13 mouse cellular contexts compared by ENCODE assay signal in genomic region chr7:25793679-25794078, GRCm38 (mm10). TPM values are rescaled to one million over a fixed set of nuclear protein-coding genes. Genes with fewer than 3 reads are reported as not detected.
DNase-seq lines count a peak whose midpoint lies in the region; ATAC-seq and TF ChIP-seq lines count a peak whose summit lies in the region.
"Had no signal": no experiment of that assay in that cellular context is flagged by ENCODE, and none has a peak within 500 bp of the region (broad histone marks: within the 10 kb centered on the region; RNA-seq: fewer than 3 reads in every experiment).

No protein-coding gene starts in this region.

- peaks cover 0 to 4% of the 10 kb centered on the region in 2 experiments; a peak in 1 of 4 replicates for H3K4me1 ChIP-seq in liver, embryonic 14.5 days (replicated peaks; ENCODE audit: control insufficient read depth in 2 of 2, insufficient read depth in 2 of 2, low read length in 1 of 2)
- H3K4me1 ChIP-seq in liver, embryonic 11.5 days (replicated peaks; ENCODE audit: control insufficient read depth, insufficient read depth, low read length): peaks cover 7% of the 10 kb centered on the region
- no peaks in the 10 kb centered on the region for H3K4me1 ChIP-seq in bone marrow, adult 2 months (ENCODE audit: control insufficient read depth, insufficient read depth, low read length)
- no peaks in the 10 kb centered on the region for H3K4me1 ChIP-seq in stomach, postnatal 0 days (replicated peaks; ENCODE audit: control insufficient read depth, insufficient read depth)
- peaks cover 2% of the 10 kb centered on the region; the same call in 1 of the 2 replicates for H3K4me1 ChIP-seq in hindbrain, embryonic 14.5 days (replicated peaks; ENCODE audit: control insufficient read depth, insufficient read depth, low read length)

- TF ChIP-seq CTCF in gastrocnemius, adult 2 months (IDR thresholded peaks at IDR 0.05): peak; percentile 47
- 0 out of 2 replicates have a peak, but pooled peaks have one; percentile 22 for TF ChIP-seq CTCF in liver, embryonic 14.5 days (IDR thresholded peaks at IDR 0.05; ENCODE audit: low read depth)
- peak; percentile 22; the same call in 1 of the 2 replicates for TF ChIP-seq CTCF in bone marrow, adult 2 months (IDR thresholded peaks at IDR 0.05; ENCODE audit: control insufficient read depth, insufficient read depth, low read length)
- peak; percentile 43 for TF ChIP-seq CTCF in stomach, postnatal 0 days (IDR thresholded peaks at IDR 0.05; ENCODE audit: low read depth)

- no peaks in the 10 kb centered on the region for H3K36me3 ChIP-seq in liver, embryonic 14.5 days (replicated peaks; ENCODE audit: control insufficient read depth, insufficient read depth, low read depth)
- no peaks in the 10 kb centered on the region for H3K36me3 ChIP-seq in liver, embryonic 11.5 days (ENCODE audit: control insufficient read depth, insufficient read depth, low read length)
- no peaks in the 10 kb centered on the region for H3K36me3 ChIP-seq in stomach, postnatal 0 days (ENCODE audit: control insufficient read depth, insufficient read depth, low read length)
- H3K36me3 ChIP-seq in hindbrain, embryonic 14.5 days (replicated peaks; ENCODE audit: control insufficient read depth, insufficient read depth): no peaks in the 10 kb centered on the region
- H3K36me3 ChIP-seq: embryonic facial prominence, embryonic 10.5 days; forebrain, embryonic 15.5 days; heart, embryonic 15.5 days; limb, embryonic 13.5 days; midbrain, embryonic 13.5 days had no signal

- no peaks in the 10 kb centered on the region for H3K27me3 ChIP-seq in liver, embryonic 14.5 days (ENCODE audit: control insufficient read depth, insufficient read depth, low read length)
- H3K27me3 ChIP-seq in liver, embryonic 11.5 days (replicated peaks; ENCODE audit: control insufficient read depth, insufficient read depth, low read length): no peaks in the 10 kb centered on the region
- H3K27me3 ChIP-seq in stomach, postnatal 0 days (ENCODE audit: control insufficient read depth, insufficient read depth, low read length): no peaks in the 10 kb centered on the region
- no peaks in the 10 kb centered on the region for H3K27me3 ChIP-seq in hindbrain, embryonic 14.5 days (ENCODE audit: control insufficient read depth, insufficient read depth, low read length)
- H3K27me3 ChIP-seq: forebrain, embryonic 15.5 days; heart, embryonic 15.5 days; limb, embryonic 13.5 days; midbrain, embryonic 13.5 days had no signal

- no peak for ATAC-seq in liver, embryonic 14.5 days (ENCODE audit: insufficient read depth)
- no peak for ATAC-seq in liver, embryonic 11.5 days (replicated peaks; ENCODE audit: low FRiP score)
- no peak for ATAC-seq in stomach, postnatal 0 days (ENCODE audit: low FRiP score, low TSS enrichment)
- ATAC-seq in hindbrain, embryonic 14.5 days (ENCODE audit: low FRiP score): no peak
- ATAC-seq: forebrain, embryonic 15.5 days; midbrain, embryonic 13.5 days had no signal

- DNase-seq in gastrocnemius, adult 2 months: peak; percentile 55
- DNase-seq in gastrocnemius, postnatal 25 days: no peak
- DNase-seq in liver, embryonic 14.5 days (ENCODE audit: low read depth in 3 of 3, low spot score in 3 of 3): no peak
- DNase-seq in liver, embryonic 11.5 days (ENCODE audit: low spot score): no peak
- DNase-seq in stomach, postnatal 0 days (ENCODE audit: low spot score): no peak
- no peak for DNase-seq in yolk sac, embryonic 10.5 days (ENCODE audit: low spot score)
- DNase-seq in hindbrain, embryonic 14.5 days (ENCODE audit: low spot score): no peak

- no peak for TF ChIP-seq POLR2A in bone marrow, adult 2 months (IDR thresholded peaks at IDR 0.05; ENCODE audit: borderline replicate concordance, control insufficient read depth, low read depth, low read length)

- intact Hi-C loops in gastrocnemius, adult 2 months (cut with DNase I): no loop called here

- no peak overlapping the region for H3K4me3 ChIP-seq in gastrocnemius, adult 2 months
- no peak overlapping the region for H3K4me3 ChIP-seq in liver, embryonic 14.5 days (ENCODE audit: insufficient read depth in 1 of 2, low read depth in 2 of 2, low read length in 2 of 2)
- no peak overlapping the region for H3K4me3 ChIP-seq in liver, embryonic 11.5 days (ENCODE audit: low read depth, low read length)
- no peak overlapping the region for H3K4me3 ChIP-seq in bone marrow, adult 2 months (replicated peaks; ENCODE audit: control insufficient read depth, low read depth, low read length)
- no peak overlapping the region for H3K4me3 ChIP-seq in stomach, postnatal 0 days (ENCODE audit: low read depth, low read length)
- H3K4me3 ChIP-seq in hindbrain, embryonic 14.5 days (replicated peaks; ENCODE audit: low read length): no peak overlapping the region
- H3K4me3 ChIP-seq: embryonic facial prominence, embryonic 10.5 days; forebrain, embryonic 15.5 days; heart, embryonic 15.5 days; limb, embryonic 13.5 days; midbrain, embryonic 13.5 days had no signal

- no peaks in the 10 kb centered on the region; the same call in 1 of the 2 replicates for H3K9me3 ChIP-seq in liver, embryonic 14.5 days (ENCODE audit: control insufficient read depth, low read length)
- H3K9me3 ChIP-seq in liver, embryonic 11.5 days (ENCODE audit: control insufficient read depth, low read length): 0 out of 2 replicates have a peak, but pooled peaks cover 2% of the 10 kb centered on the region
- H3K9me3 ChIP-seq in stomach, postnatal 0 days (ENCODE audit: control insufficient read depth, low read length): no peaks in the 10 kb centered on the region
- H3K9me3 ChIP-seq in hindbrain, embryonic 14.5 days (ENCODE audit: control insufficient read depth, low read length): no peaks in the 10 kb centered on the region
- H3K9me3 ChIP-seq: forebrain, embryonic 15.5 days; heart, embryonic 15.5 days; limb, embryonic 13.5 days had no signal

- TF ChIP-seq EP300 in liver, embryonic 14.5 days (IDR thresholded peaks at IDR 0.05; ENCODE audit: low read depth): no peak
- no peak for TF ChIP-seq EP300 in stomach, postnatal 0 days (optimal IDR thresholded peaks at IDR 0.05)

- H3K4me2 ChIP-seq in liver, embryonic 14.5 days (ENCODE audit: low read depth): no peak overlapping the region
- no peak overlapping the region for H3K4me2 ChIP-seq in liver, embryonic 11.5 days
- H3K4me2 ChIP-seq in stomach, postnatal 0 days (replicated peaks; ENCODE audit: low read depth): no peak overlapping the region
- H3K4me2 ChIP-seq in hindbrain, embryonic 14.5 days (replicated peaks): no peak overlapping the region
- H3K4me2 ChIP-seq: forebrain, embryonic 15.5 days; heart, embryonic 15.5 days; limb, embryonic 13.5 days; midbrain, embryonic 13.5 days had no signal

- 41% methylated on average over 3 of the region's 3 CpGs for WGBS in liver, embryonic 14.5 days (ENCODE audit: insufficient replicate concordance)
- 56% methylated on average over 3 of the region's 3 CpGs for WGBS in liver, embryonic 11.5 days
- WGBS in bone marrow, adult 2 months: 53% methylated on average over 3 of the region's 3 CpGs
- WGBS in stomach, postnatal 0 days: 58% methylated on average over 3 of the region's 3 CpGs
- 63% methylated on average over 3 of the region's 3 CpGs for WGBS in hindbrain, embryonic 14.5 days

- peak overlapping the region; percentile 66 for H3K27ac ChIP-seq in gastrocnemius, adult 2 months
- no peak overlapping the region for H3K27ac ChIP-seq in liver, embryonic 14.5 days
- no peak overlapping the region for H3K27ac ChIP-seq in liver, embryonic 11.5 days (ENCODE audit: low read depth, low read length)
- no peak overlapping the region for H3K27ac ChIP-seq in bone marrow, adult 2 months (ENCODE audit: control insufficient read depth, insufficient read depth, low read depth, low read length, poor library complexity)
- no peak overlapping the region for H3K27ac ChIP-seq in stomach, postnatal 0 days (replicated peaks)
- H3K27ac ChIP-seq in hindbrain, embryonic 14.5 days: no peak overlapping the region
- H3K27ac ChIP-seq: embryonic facial prominence, embryonic 10.5 days; forebrain, embryonic 15.5 days; heart, embryonic 15.5 days; limb, embryonic 13.5 days; midbrain, embryonic 13.5 days had no signal

- no peak overlapping the region for H3K9ac ChIP-seq in liver, embryonic 14.5 days (replicated peaks)
- no peak overlapping the region for H3K9ac ChIP-seq in liver, embryonic 11.5 days (ENCODE audit: low read depth, low read length)
- H3K9ac ChIP-seq in stomach, postnatal 0 days (ENCODE audit: low read length): no peak overlapping the region
- H3K9ac ChIP-seq in hindbrain, embryonic 14.5 days: no peak overlapping the region
- H3K9ac ChIP-seq: forebrain, embryonic 15.5 days; heart, embryonic 15.5 days; limb, embryonic 13.5 days; midbrain, embryonic 13.5 days had no signal

RNA-seq across cellular contexts. Expression of gene Axl, which starts 5.2 kb away (rescaled TPM):
- total RNA-seq in gastrocnemius, adult 2 months (2021): 10 to 100 TPM; 39.9 to 48.6 TPM
- total RNA-seq in gastrocnemius, postnatal 25 days (2021): 10 to 100 TPM; 41.1 to 42.4 TPM
- polyA plus RNA-seq in liver, embryonic 14.5 days (2012; rRNA removed): 5.3 and 5.8 TPM in 2 replicates
- 11.8 and 12.7 TPM in 2 replicates for polyA plus RNA-seq in liver, embryonic 14.5 days (2014; fragmentation: Nextera tagmentation; extraction: Ambion mirVana)
- polyA plus RNA-seq in liver, embryonic 11.5 days (2014; fragmentation: Nextera tagmentation; extraction: Ambion mirVana): 34.2 and 35.4 TPM in 2 replicates
- 20.4 and 37.6 TPM in 2 replicates for polyA plus RNA-seq in bone marrow, adult 2 months (2011; ENCODE audit: insufficient read depth, insufficient read length, low replicate concordance, missing spikeins)
- polyA plus RNA-seq in stomach, postnatal 0 days (2015; fragmentation: Nextera tagmentation; extraction: Ambion mirVana): 52.8 and 53.4 TPM in 2 replicates
- polyA plus RNA-seq in hindbrain, embryonic 14.5 days (2014; fragmentation: Nextera tagmentation; extraction: Ambion mirVana): 16.8 and 20.6 TPM in 2 replicates

RNA-seq across cellular contexts. Expression of gene Cyp2s1, which starts 23.0 kb away (rescaled TPM):
- under 1 TPM; 0.10 to 0.56 TPM for total RNA-seq in gastrocnemius, adult 2 months (2021)
- total RNA-seq in gastrocnemius, postnatal 25 days (2021): under 1 TPM; 0.13 to 0.16 TPM
- polyA plus RNA-seq in liver, embryonic 14.5 days (2012; rRNA removed): 0.22 and 0.49 TPM in 2 replicates
- polyA plus RNA-seq in liver, embryonic 14.5 days (2014; fragmentation: Nextera tagmentation; extraction: Ambion mirVana): 0.25 and 0.52 TPM in 2 replicates
- polyA plus RNA-seq in liver, embryonic 11.5 days (2014; fragmentation: Nextera tagmentation; extraction: Ambion mirVana): 1.4 and 2.6 TPM in 2 replicates
- not detected in 2 replicates for polyA plus RNA-seq in bone marrow, adult 2 months (2011; ENCODE audit: insufficient read depth, insufficient read length, low replicate concordance, missing spikeins)
- polyA plus RNA-seq in stomach, postnatal 0 days (2015; fragmentation: Nextera tagmentation; extraction: Ambion mirVana): 166 and 195 TPM in 2 replicates
- polyA plus RNA-seq in hindbrain, embryonic 14.5 days (2014; fragmentation: Nextera tagmentation; extraction: Ambion mirVana): 1.6 and 2.2 TPM in 2 replicates

RNA-seq across cellular contexts. Expression of gene Hnrnpul1, which starts 39.1 kb away (rescaled TPM):
- total RNA-seq in gastrocnemius, adult 2 months (2021): 10 to 100 TPM; 66.3 to 72.8 TPM
- total RNA-seq in gastrocnemius, postnatal 25 days (2021): 10 to 100 TPM; 55.3 to 57.2 TPM
- 22.8 and 26.5 TPM in 2 replicates for polyA plus RNA-seq in liver, embryonic 14.5 days (2012; rRNA removed)
- 36.5 and 39.1 TPM in 2 replicates for polyA plus RNA-seq in liver, embryonic 14.5 days (2014; fragmentation: Nextera tagmentation; extraction: Ambion mirVana)
- polyA plus RNA-seq in liver, embryonic 11.5 days (2014; fragmentation: Nextera tagmentation; extraction: Ambion mirVana): 67.2 and 68.6 TPM in 2 replicates
- 74.6 and 75.3 TPM in 2 replicates for polyA plus RNA-seq in bone marrow, adult 2 months (2011; ENCODE audit: insufficient read depth, insufficient read length, low replicate concordance, missing spikeins)
- polyA plus RNA-seq in stomach, postnatal 0 days (2015; fragmentation: Nextera tagmentation; extraction: Ambion mirVana): 25.9 and 27.5 TPM in 2 replicates
- 54.7 and 55.2 TPM in 2 replicates for polyA plus RNA-seq in hindbrain, embryonic 14.5 days (2014; fragmentation: Nextera tagmentation; extraction: Ambion mirVana)

Comparison
In these comparisons a context has a peak if more than half of its experiments do, and no peak if none do; other contexts are left out.
1. RNA of gene Cyp2s1, which starts 23.0 kb away (polyA plus RNA-seq): 166 to 195 TPM in stomach, postnatal 0 days; 1.4 to 2.6 TPM in liver, embryonic 11.5 days, 1.6 to 2.2 TPM in hindbrain, embryonic 14.5 days, 0.22 to 0.52 TPM in liver, embryonic 14.5 days and not detected in bone marrow, adult 2 months; every median in the first group is over 10 times any median in the second.
2. Peak in every context shown above with its lines, with median percentiles within 50 percentile points of each other: CTCF ChIP-seq.